Mouse (Mus musculus) liver, postnatal 0 days (tissue): Measurements from ENCODE around the gene Clstn1.

Experiments used
- CTCF ChIP-seq: sonication (generic); IDR thresholded peaks from 2 replicates; pipeline ENCODE4 v1.5.1; 2016; ENCODE audit warnings: antibody characterized with exemption, low read depth
- EP300 ChIP-seq: IDR thresholded peaks from 2 replicates; pipeline ENCODE4 v1.6.1; 2016; ENCODE audit warnings: antibody characterized with exemption, low read depth, mild to moderate bottlenecking

DNA sequence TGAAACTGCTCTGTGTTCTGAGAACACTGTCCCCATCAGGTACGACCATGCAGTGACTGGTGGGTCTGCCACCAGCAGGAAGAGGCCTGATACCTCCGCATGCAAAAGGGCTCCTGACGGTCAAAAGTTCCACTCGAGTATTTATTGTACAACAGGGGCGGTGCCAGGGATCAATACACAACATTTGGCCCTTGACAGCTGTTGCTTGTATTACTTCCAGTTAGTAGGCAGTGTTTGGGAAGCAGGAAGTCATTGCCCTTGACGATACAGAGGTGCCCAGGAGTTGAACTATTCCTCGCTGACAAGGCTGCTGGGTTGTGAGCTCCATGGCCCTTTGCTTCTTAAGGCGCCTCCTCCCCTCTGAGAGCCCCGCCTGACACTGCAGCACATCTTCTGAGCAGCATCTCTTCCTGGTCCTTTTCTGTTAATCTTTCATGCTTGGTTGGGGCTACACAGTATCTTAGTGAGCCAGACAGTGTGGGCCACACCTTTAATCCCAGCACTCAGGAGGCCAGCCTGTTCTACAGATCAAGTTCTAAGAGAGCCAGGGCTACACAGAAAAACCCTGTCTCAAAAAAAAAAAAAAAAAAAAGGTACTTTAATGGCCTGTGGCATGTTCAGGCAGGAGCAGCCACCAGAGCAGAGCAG lies 39.3 kb upstream of the Clstn1 start:
- TF ChIP-seq CTCF = no peak
- TF ChIP-seq EP300 = no peak
